Mouse (Mus musculus) myocyte (in vitro differentiated cells): ENCODE data around the gene Gm8677.
"Not testable (repeated sequence)": the region's sequence is repeated elsewhere in the genome, so short reads cannot be mapped to it uniquely, and the experiment has no call there.

Source experiments
- E2F4 ChIP-seq: IDR thresholded peaks from one replicate; pipeline ENCODE4 v1.6.1; 2011; ENCODE audit warnings: mild to moderate bottlenecking, control low read depth, moderate library complexity; ENCODE audit not compliant: insufficient read depth
- MYOD1 ChIP-seq, 3 experiments: IDR thresholded peaks; one replicate each; pipeline ENCODE4 v1.6.1; 2011; ENCODE audit warnings: control low read depth in 2 of 3, low read depth in 2 of 3, mild to moderate bottlenecking in 2 of 3, moderate library complexity in 1 of 3; ENCODE audit not compliant: insufficient read length in 2 of 3, control insufficient read depth in 1 of 3
- POLR2A ChIP-seq: IDR thresholded peaks from one replicate; pipeline ENCODE4 v1.6.1; 2011; ENCODE audit warnings: low read depth, mild to moderate bottlenecking, control low read depth, moderate library complexity; ENCODE audit not compliant: insufficient read length
- SRF ChIP-seq: IDR thresholded peaks from one replicate; pipeline ENCODE4 v1.6.1; 2011; ENCODE audit warnings: low read depth; ENCODE audit not compliant: control insufficient read depth, insufficient read length

GRCm38 (mm10) chr7:22499578-22499977, 35.1 kb downstream of the Gm8677 start, which contains the start of gene Vmn1r151:
- not testable (repeated sequence) for TF ChIP-seq SRF; E2F4; POLR2A; MYOD1 (IDR thresholded peaks at IDR 0.05; ENCODE audit: control insufficient read depth in 1 of 3, insufficient read length in 2 of 3, low read depth in 2 of 3)
